Mouse (Mus musculus) kidney, embryonic 14.5 days (tissue): ENCODE data around the gene Synpr. TPM values are rescaled to one million over a fixed set of nuclear protein-coding genes. Genes with fewer than 3 reads are reported as not detected.
"Not testable (repeated sequence)": the region's sequence is repeated elsewhere in the genome, so short reads cannot be mapped to it uniquely, and the experiment has no call there.

Experiments used
- ATAC-seq: fragments of 200-750 bp; cut with Nextera tagmentation; 2 replicates; pipeline ENCODE4 v1.8.0; 2017; ENCODE audit warnings: moderate number of reproducible peaks, mild to moderate bottlenecking, moderate TSS enrichment, moderate library complexity; ENCODE audit not compliant: low FRiP score, low TSS enrichment
- H3K27ac ChIP-seq: fragments of 300-500 bp; sonication (generic); 2 replicates; pipeline ENCODE4 v1.5.1; 2014; ENCODE audit warnings: low read depth, mild to moderate bottlenecking, low read length, moderate library complexity, mixed read lengths
- H3K27me3 ChIP-seq: fragments of 300-500 bp; sonication (generic); 2 replicates; pipeline ENCODE4 v1.6.1; 2014; ENCODE audit warnings: mild to moderate bottlenecking, low read length; ENCODE audit not compliant: control insufficient read depth, insufficient read depth
- H3K36me3 ChIP-seq: fragments of 300-500 bp; sonication (generic); 2 replicates; pipeline ENCODE4 v1.6.1; 2014; ENCODE audit warnings: low read length, mixed read lengths; ENCODE audit not compliant: control insufficient read depth, insufficient read depth
- H3K4me1 ChIP-seq: fragments of 300-500 bp; sonication (generic); 2 replicates; pipeline ENCODE4 v1.6.1; 2014; ENCODE audit warnings: low read length, mixed read lengths; ENCODE audit not compliant: control insufficient read depth, insufficient read depth
- H3K4me2 ChIP-seq: fragments of 300-500 bp; sonication (generic); replicated peaks from 2 replicates; pipeline ENCODE4 v1.6.1; 2014; ENCODE audit warnings: low read depth, mild to moderate bottlenecking, low read length
- H3K4me3 ChIP-seq: fragments of 300-500 bp; sonication (generic); 2 replicates; pipeline ENCODE4 v1.5.1; 2014; ENCODE audit warnings: mild to moderate bottlenecking, low read length
- H3K9ac ChIP-seq: fragments of 300-500 bp; sonication (generic); 2 replicates; pipeline ENCODE4 v1.6.1; 2014; ENCODE audit warnings: low read depth, mild to moderate bottlenecking, low read length, moderate library complexity
- H3K9me3 ChIP-seq: fragments of 300-500 bp; sonication (generic); 2 replicates; pipeline ENCODE4 v1.6.1; 2016; ENCODE audit warnings: low read length; ENCODE audit not compliant: control insufficient read depth
- WGBS: fragments of 180-500 bp; shearing (Covaris S2); extraction: QIAGEN DNeasy Blood & Tissue Kit; methylation state at CpG from one replicate; pipeline ENCODE4 v1.1.7; 2014; 5-methylcytosine and 5-hydroxymethylcytosine counted together
- polyA plus RNA-seq: library from polyadenylated mRNA; unstranded; fragments of >200 nt; fragmentation: Nextera tagmentation; extraction: Ambion mirVana; gene quantifications from 2 replicates; pipeline ENCODE4 v1.2.1, GENCODE M21; 2014

Gene Synpr
- polyA plus RNA-seq: 1.3 and 2.0 TPM in 2 replicates

GRCm38 (mm10) chr14:13284091-13284844, at the start of gene Synpr:
Gene Synpr (plus strand): TSS chr14:13284780.
- Histone ChIP-seq H3K36me3 (no peaks in the 10 kb centered on the region), H3K27me3 (no peaks in the 10 kb centered on the region), H3K9ac (peak within 1 kb of the TSS; percentile 20; the same call in 1 of the 2 replicates), H3K9me3 (no peaks in the 10 kb centered on the region), H3K27ac (no peak within 1 kb of the TSS), H3K4me3 (peak within 1 kb of the TSS; percentile 30), H3K4me1 (no peaks in the 10 kb centered on the region), H3K4me2 (peak within 1 kb of the TSS; percentile 64)
- ATAC-seq: peak; percentile 100
- 5% methylated on average over 26 of the region's 27 CpGs for WGBS

- Histone ChIP-seq H3K27me3 (no peaks in the 10 kb centered on the region), H3K36me3 (no peaks in the 10 kb centered on the region), H3K27ac (no peak overlapping the region), H3K4me1 (no peaks in the 10 kb centered on the region), H3K4me2 (no peak overlapping the region), H3K9me3 (no peaks in the 10 kb centered on the region), H3K9ac (no peak overlapping the region), H3K4me3 (no peak overlapping the region)
- ATAC-seq: no peak
- 25% methylated on average over 1 of the region's 1 CpGs for WGBS
Observed at GRCm38 (mm10) chr14:13236929-13237328, 47.7 kb upstream of the Synpr start.

- WGBS: 75% methylated on average over 4 of the region's 4 CpGs
- H3K4me2 ChIP-seq: no peak overlapping the region
- H3K9ac ChIP-seq: no peak overlapping the region
- H3K9me3 ChIP-seq: no peaks in the 10 kb centered on the region
- no peak for ATAC-seq
- no peak overlapping the region for H3K27ac ChIP-seq
- H3K4me3 ChIP-seq: no peak overlapping the region
- no peaks in the 10 kb centered on the region for H3K36me3 ChIP-seq
- H3K27me3 ChIP-seq: no peaks in the 10 kb centered on the region
- H3K4me1 ChIP-seq: no peaks in the 10 kb centered on the region
Observed at GRCm38 (mm10) chr14:13247431-13247830, 37.1 kb upstream of the Synpr start.

- ATAC-seq: no peak
- H3K27me3 ChIP-seq: no peaks in the 10 kb centered on the region
- no peak overlapping the region for H3K4me2 ChIP-seq
- H3K9ac ChIP-seq: no peak overlapping the region
- no peaks in the 10 kb centered on the region for H3K9me3 ChIP-seq
- no peak overlapping the region for H3K4me3 ChIP-seq
- no peaks in the 10 kb centered on the region for H3K4me1 ChIP-seq
- no peak overlapping the region for H3K27ac ChIP-seq
- H3K36me3 ChIP-seq: no peaks in the 10 kb centered on the region
Observed at GRCm38 (mm10) chr14:13249361-13249760, 35.2 kb upstream of the Synpr start.

- H3K9me3 ChIP-seq: no peaks in the 10 kb centered on the region
- no peaks in the 10 kb centered on the region for H3K4me1 ChIP-seq
- H3K27ac ChIP-seq: no peak overlapping the region
- H3K4me2 ChIP-seq: no peak overlapping the region
- 84% methylated on average over 1 of the region's 1 CpGs for WGBS
- H3K27me3 ChIP-seq: no peaks in the 10 kb centered on the region
- H3K9ac ChIP-seq: no peak overlapping the region
- no peaks in the 10 kb centered on the region for H3K36me3 ChIP-seq
- ATAC-seq: no peak
- no peak overlapping the region for H3K4me3 ChIP-seq
Observed at GRCm38 (mm10) chr14:13252594-13252993, 32.0 kb upstream of the Synpr start.

- not testable (repeated sequence) for H3K9ac ChIP-seq, H3K4me2 ChIP-seq, H3K4me1 ChIP-seq, H3K4me3 ChIP-seq, H3K27ac ChIP-seq, H3K27me3 ChIP-seq, H3K36me3 ChIP-seq, ATAC-seq, H3K9me3 ChIP-seq
- 77% methylated on average over 2 of the region's 2 CpGs for WGBS
Observed at GRCm38 (mm10) chr14:13254741-13255140, 29.8 kb upstream of the Synpr start.

GRCm38 (mm10) chr14:13262406-13262805, 22.2 kb upstream of the Synpr start:
- WGBS: 59% methylated on average over 1 of the region's 1 CpGs
- Histone ChIP-seq H3K4me1 (no peaks in the 10 kb centered on the region), H3K9ac (no peak overlapping the region), H3K4me3 (no peak overlapping the region), H3K9me3 (no peaks in the 10 kb centered on the region), H3K4me2 (no peak overlapping the region), H3K27me3 (no peaks in the 10 kb centered on the region), H3K27ac (no peak overlapping the region), H3K36me3 (no peaks in the 10 kb centered on the region)
- no peak for ATAC-seq

GRCm38 (mm10) chr14:13266331-13266730, 18.2 kb upstream of the Synpr start:
- Histone ChIP-seq H3K9me3 (no peaks in the 10 kb centered on the region), H3K4me3 (no peak overlapping the region), H3K4me2 (no peak overlapping the region), H3K36me3 (no peaks in the 10 kb centered on the region), H3K9ac (no peak overlapping the region), H3K27ac (no peak overlapping the region), H3K27me3 (no peaks in the 10 kb centered on the region), H3K4me1 (no peaks in the 10 kb centered on the region)
- WGBS: 83% methylated on average over 2 of the region's 2 CpGs
- no peak for ATAC-seq

GRCm38 (mm10) chr14:13267181-13267580, 17.4 kb upstream of the Synpr start:
- Histone ChIP-seq H3K4me1 (no peaks in the 10 kb centered on the region), H3K27me3 (no peaks in the 10 kb centered on the region), H3K27ac (no peak overlapping the region), H3K36me3 (no peaks in the 10 kb centered on the region), H3K4me2 (no peak overlapping the region), H3K4me3 (no peak overlapping the region), H3K9ac (no peak overlapping the region), H3K9me3 (no peaks in the 10 kb centered on the region)
- WGBS: 85% methylated on average over 4 of the region's 4 CpGs
- no peak for ATAC-seq
